Mouse (Mus musculus) CH12.LX (cell line): ENCODE measurements around the gene Rem1.

Experiments used
- CTCF ChIP-seq, 2 experiments: IDR thresholded peaks in 1 of 2; conservative IDR thresholded peaks in 1 of 2; 2 replicates each; pipeline ENCODE4 v1.5.1; 2011 to 2012; ENCODE audit warnings: low read depth in 2 of 2, low read length in 2 of 2, improper control_type of control experiment in 1 of 2, inconsistent platforms in 1 of 2, mild to moderate bottlenecking in 1 of 2, moderate library complexity in 1 of 2
- RCOR1 ChIP-seq: conservative IDR thresholded peaks from 2 replicates; pipeline ENCODE4 v1.6.1; 2012; ENCODE audit warnings: low read depth, mild to moderate bottlenecking, inconsistent platforms, low read length, improper control_type of control experiment

- TF ChIP-seq RCOR1 (no peak), CTCF (conservative IDR thresholded peaks at IDR 0.05 in 1 of 2, IDR thresholded peaks at IDR 0.05 in 1 of 2; ENCODE audit: low read depth in 2 of 2, low read length in 2 of 2) (no peak)
Measured at GRCm38 (mm10) chr2:152675252-152675791, 48.6 kb downstream of the Rem1 start.
